Mouse (Mus musculus): ENCODE data around the gene Cdk8. TPM values are rescaled to one million over a fixed set of nuclear protein-coding genes. Genes with fewer than 3 reads are reported as not detected.

Cdk8 gene
- polyA plus RNA-seq, 1 experiment from 2014 or later: 14.4 TPM

DNA sequence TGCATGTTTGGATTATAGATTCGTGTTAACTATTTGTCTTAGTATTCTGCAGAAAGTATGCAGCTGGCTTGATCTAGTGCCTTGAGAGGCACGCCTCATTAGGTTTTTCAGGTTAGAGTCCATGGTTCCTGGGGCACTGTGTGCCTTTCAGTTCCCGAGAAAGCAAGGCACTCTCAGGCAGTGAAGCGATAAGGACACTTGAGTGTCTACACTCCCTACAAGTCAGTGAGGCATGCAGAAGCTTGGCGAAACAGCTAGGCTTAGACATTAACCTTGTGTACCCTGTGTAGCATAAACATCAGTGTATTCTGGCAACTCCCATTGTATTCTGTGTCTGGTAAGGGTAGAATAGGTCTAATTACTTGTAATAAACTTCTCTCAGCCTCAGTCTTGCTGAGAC is 25.5 kb upstream of the Cdk8 start:
- WGBS: 92% methylated on average over 5 of the region's 5 CpGs
- Histone ChIP-seq H3K27me3 (no peaks in the 10 kb centered on the region), H3K4me2 (no peak overlapping the region), H3K9me3 (no peaks in the 10 kb centered on the region), H3K9ac (no peak overlapping the region), H3K4me3 (no peak overlapping the region), H3K4me1 (no peaks in the 10 kb centered on the region), H3K36me3 (peaks cover 85% of the 10 kb centered on the region), H3K27ac (no peak overlapping the region)
- ATAC-seq (ENCODE audit: insufficient number of reproducible peaks, low FRiP score, low TSS enrichment, low read depth): no peak

GRCm38 (mm10) chr5:146220501-146220878 is 10.5 kb upstream of the Cdk8 start:
- peak overlapping the region; percentile 56 for H3K4me2 ChIP-seq
- peak; percentile 54 for ATAC-seq (ENCODE audit: insufficient number of reproducible peaks, low FRiP score, low TSS enrichment, low read depth)

DNA sequence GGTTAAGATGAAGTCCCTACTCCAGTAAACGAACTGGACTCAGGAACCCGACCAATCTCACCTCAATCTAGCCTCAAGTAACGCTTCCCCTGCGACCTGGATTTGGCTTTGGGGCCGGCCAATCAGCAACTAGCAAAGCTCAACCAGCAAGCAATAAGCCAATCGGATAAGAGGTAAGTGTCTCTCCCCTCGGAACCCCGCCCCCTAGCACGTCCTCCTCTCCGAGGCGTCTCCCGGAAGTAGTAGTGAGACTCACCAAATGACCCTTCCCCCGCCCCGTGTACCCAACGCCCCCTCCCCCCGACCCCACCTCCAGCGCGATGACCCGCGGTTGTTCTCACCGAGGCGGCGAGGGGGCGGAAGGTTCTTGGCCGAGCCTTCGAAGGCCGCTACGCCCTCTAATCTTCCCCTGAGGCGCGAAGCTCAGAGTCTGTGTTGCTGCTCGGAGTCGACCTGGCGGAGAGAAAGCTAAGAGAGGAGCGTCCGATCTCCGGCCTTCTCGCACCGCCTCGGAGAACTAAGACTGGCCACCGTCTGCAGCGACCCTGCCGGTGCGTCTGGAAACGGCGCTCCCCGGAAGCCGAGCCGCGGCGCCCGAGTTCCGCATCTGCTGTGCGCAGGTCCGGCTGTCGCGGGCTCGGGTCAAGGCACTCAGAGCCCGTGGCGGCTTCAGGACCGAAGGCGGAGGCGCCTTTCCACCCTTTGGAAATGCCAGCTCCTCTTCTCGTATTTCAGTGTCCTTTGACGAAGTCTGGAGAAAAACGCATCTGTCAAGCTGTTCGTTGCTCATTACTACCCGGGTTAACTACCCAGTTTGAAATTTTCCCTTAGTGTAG is 9.9 kb upstream of the Cdk8 start, which contains the start of gene Rnf6:
Gene Rnf6, minus strand, starts transcription at position 677 of the 836 bp plus-strand sequence.
- 0% methylated on average over 67 of the region's 67 CpGs for WGBS
- H3K9me3 ChIP-seq: no peaks in the 10 kb centered on the region
- peak; percentile 99 for ATAC-seq (ENCODE audit: insufficient number of reproducible peaks, low FRiP score, low TSS enrichment, low read depth)

More at GRCm38 (mm10) chr5:146220501-146220878, 10.5 kb upstream of the Cdk8 start:
- Histone ChIP-seq H3K9ac (peak overlapping the region; percentile 39; the same call in 1 of the 2 replicates), H3K27me3 (no peaks in the 10 kb centered on the region), H3K9me3 (no peaks in the 10 kb centered on the region), H3K4me3 (peak overlapping the region; percentile 88), H3K4me1 (peaks cover 16% of the 10 kb centered on the region), H3K36me3 (peaks cover 26% of the 10 kb centered on the region), H3K27ac (peak overlapping the region; percentile 99)
- 7% methylated on average over 13 of the region's 13 CpGs for WGBS

GRCm38 (mm10) chr5:146221722-146222121 is 9.3 kb upstream of the Cdk8 start:
- Histone ChIP-seq H3K9me3 (no peaks in the 10 kb centered on the region), H3K36me3 (peaks cover 18% of the 10 kb centered on the region), H3K27ac (peak overlapping the region; percentile 99), H3K4me1 (peaks cover 16% of the 10 kb centered on the region), H3K27me3 (no peaks in the 10 kb centered on the region), H3K9ac (peak overlapping the region; percentile 78), H3K4me2 (peak overlapping the region; percentile 56), H3K4me3 (peak overlapping the region; percentile 88)
- ATAC-seq (ENCODE audit: insufficient number of reproducible peaks, low FRiP score, low TSS enrichment, low read depth): no peak
- 30% methylated on average over 6 of the region's 6 CpGs for WGBS

More for the DNA sequence above, 9.9 kb upstream of the Cdk8 start, which contains the start of gene Rnf6:
- Histone ChIP-seq H3K27me3 (no peaks in the 10 kb centered on the region), H3K9ac (peak within 1 kb of the TSS; percentile 78), H3K4me2 (peak within 1 kb of the TSS; percentile 56), H3K36me3 (peaks cover 20% of the 10 kb centered on the region), H3K4me3 (peak within 1 kb of the TSS; percentile 88), H3K4me1 (peaks cover 16% of the 10 kb centered on the region), H3K27ac (peak within 1 kb of the TSS; percentile 99)

- Histone ChIP-seq H3K9me3 (no peaks in the 10 kb centered on the region), H3K9ac (no peak overlapping the region), H3K4me2 (no peak overlapping the region), H3K36me3 (peaks cover 5% of the 10 kb centered on the region; the same call in 1 of the 2 replicates), H3K4me3 (no peak overlapping the region), H3K4me1 (peaks cover 16% of the 10 kb centered on the region), H3K27me3 (no peaks in the 10 kb centered on the region), H3K27ac (no peak overlapping the region)
- ATAC-seq (ENCODE audit: insufficient number of reproducible peaks, low FRiP score, low TSS enrichment, low read depth): no peak
- WGBS: 81% methylated on average over 5 of the region's 5 CpGs
Observed at GRCm38 (mm10) chr5:146223786-146224185, 7.2 kb upstream of the Cdk8 start.

- no peak for ATAC-seq (ENCODE audit: insufficient number of reproducible peaks, low FRiP score, low TSS enrichment, low read depth)
- 86% methylated on average over 8 of the region's 8 CpGs for WGBS
Observed at GRCm38 (mm10) chr5:146227496-146227895, 3.5 kb upstream of the Cdk8 start.

DNA sequence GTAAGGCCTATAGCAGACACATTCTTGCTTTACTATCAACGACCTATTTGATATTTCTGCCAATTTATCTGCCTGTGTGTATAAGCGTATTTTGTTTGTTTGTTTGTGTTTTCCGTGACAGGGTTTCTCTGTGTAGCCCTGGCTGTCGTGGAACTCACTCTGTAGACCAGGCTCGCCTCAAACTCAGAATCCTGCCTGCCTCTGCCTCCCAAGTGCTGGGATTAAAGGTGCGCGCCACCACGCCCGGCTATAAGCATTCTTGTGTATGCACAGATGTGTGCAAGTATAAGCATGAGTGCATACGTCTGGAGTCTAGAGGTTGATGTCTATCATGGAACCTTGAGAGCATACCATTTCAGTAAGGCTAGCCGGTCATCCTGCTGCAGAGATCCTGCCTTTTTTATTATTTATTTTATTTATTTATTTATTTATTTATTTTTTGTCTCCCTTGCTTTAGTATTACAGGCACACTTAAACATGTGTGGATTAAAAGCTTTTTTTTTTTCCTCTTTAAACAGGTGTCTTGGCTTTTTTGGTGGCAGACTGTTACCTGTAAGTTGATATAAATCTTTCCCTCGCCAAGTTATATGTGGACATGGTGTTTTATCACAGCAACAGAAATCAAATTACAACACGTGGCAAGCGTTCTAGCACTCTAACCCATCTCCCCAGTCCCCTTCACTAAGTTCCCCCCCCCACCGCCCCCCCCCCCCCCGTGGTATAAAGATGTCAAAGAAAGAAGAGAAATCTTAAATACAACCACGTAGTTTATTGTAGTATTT is 970 bp upstream of the Cdk8 start:
- Histone ChIP-seq H3K4me3 (peak overlapping the region; percentile 82), H3K27me3 (no peaks in the 10 kb centered on the region), H3K36me3 (no peaks in the 10 kb centered on the region), H3K27ac (peak overlapping the region; percentile 99), H3K9ac (peak overlapping the region; percentile 63), H3K4me2 (peak overlapping the region; percentile 78), H3K9me3 (no peaks in the 10 kb centered on the region), H3K4me1 (peaks cover 10% of the 10 kb centered on the region)
- 56% methylated on average over 17 of the region's 17 CpGs for WGBS
- ATAC-seq (ENCODE audit: insufficient number of reproducible peaks, low FRiP score, low TSS enrichment, low read depth): no peak

More at GRCm38 (mm10) chr5:146227496-146227895, 3.5 kb upstream of the Cdk8 start:
- Histone ChIP-seq H3K9me3 (no peaks in the 10 kb centered on the region), H3K36me3 (no peaks in the 10 kb centered on the region), H3K4me1 (peaks cover 5% of the 10 kb centered on the region), H3K27me3 (no peaks in the 10 kb centered on the region), H3K27ac (no peak overlapping the region), H3K4me3 (no peak overlapping the region), H3K4me2 (no peak overlapping the region), H3K9ac (no peak overlapping the region)

DNA sequence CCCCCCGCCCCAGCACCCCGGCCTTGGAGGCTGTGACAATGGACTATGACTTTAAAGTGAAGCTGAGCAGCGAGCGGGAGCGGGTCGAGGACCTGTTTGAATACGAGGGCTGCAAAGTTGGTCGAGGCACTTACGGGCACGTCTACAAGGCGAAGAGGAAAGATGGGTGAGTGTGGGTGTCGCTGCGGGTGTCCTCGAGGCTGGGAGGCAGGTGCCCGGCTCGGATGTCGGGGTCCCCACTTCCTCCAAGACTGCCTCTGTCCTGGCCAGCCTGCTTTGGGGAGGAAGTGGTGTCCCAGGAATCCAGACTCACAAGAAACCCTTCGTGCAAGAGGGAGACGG is 596 bp downstream of the Cdk8 start:
- no peak for ATAC-seq (ENCODE audit: insufficient number of reproducible peaks, low FRiP score, low TSS enrichment, low read depth)
- Histone ChIP-seq H3K9ac (peak overlapping the region; percentile 89), H3K36me3 (no peaks in the 10 kb centered on the region), H3K4me1 (peaks cover 19% of the 10 kb centered on the region), H3K27me3 (no peaks in the 10 kb centered on the region), H3K4me3 (peak overlapping the region; percentile 82), H3K9me3 (no peaks in the 10 kb centered on the region), H3K4me2 (peak overlapping the region; percentile 78), H3K27ac (peak overlapping the region; percentile 99)
- under 1% methylated on average over 19 of the region's 19 CpGs for WGBS

DNA sequence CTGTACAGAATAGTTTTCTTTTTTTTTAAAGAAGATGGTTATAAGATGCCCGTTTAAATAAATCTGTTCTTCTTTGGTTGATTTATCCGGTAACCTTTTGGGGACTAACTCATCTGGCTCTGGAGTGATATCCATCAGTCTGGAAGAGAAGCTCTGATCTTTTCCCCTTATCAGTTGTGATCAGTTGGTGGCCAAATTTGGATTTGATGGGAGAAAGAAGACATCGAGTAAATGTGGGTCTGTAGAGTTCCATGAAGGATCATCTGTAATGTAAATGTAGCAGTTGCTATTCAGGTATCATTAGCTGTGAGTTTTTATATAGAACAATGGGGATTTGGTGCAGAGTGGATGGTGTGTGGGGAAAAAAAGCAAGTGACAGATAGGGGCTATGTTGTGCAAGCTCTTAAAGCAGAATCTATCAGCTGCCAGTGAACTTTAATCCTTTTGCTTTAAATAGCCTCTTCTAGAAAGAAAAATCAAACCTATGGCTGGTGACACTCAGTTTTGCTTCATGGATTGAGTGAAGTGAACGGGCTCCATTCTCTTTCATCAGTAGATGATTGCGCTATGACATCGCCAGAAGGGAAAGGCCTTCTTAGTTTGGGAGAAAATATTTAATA is 1.1 kb downstream of the Cdk8 start:
- Histone ChIP-seq H3K9ac (peak overlapping the region; percentile 89; the same call in 1 of the 2 replicates), H3K4me2 (peak overlapping the region; percentile 78), H3K4me1 (peaks cover 21% of the 10 kb centered on the region), H3K27me3 (no peaks in the 10 kb centered on the region), H3K9me3 (no peaks in the 10 kb centered on the region), H3K4me3 (peak overlapping the region; percentile 82), H3K27ac (peak overlapping the region; percentile 99; the same call in 1 of the 2 replicates), H3K36me3 (no peaks in the 10 kb centered on the region)
- WGBS: 38% methylated on average over 6 of the region's 6 CpGs
- no peak for ATAC-seq (ENCODE audit: insufficient number of reproducible peaks, low FRiP score, low TSS enrichment, low read depth)

- Histone ChIP-seq H3K4me1 (peaks cover 23% of the 10 kb centered on the region), H3K27ac (no peak overlapping the region), H3K4me2 (peak overlapping the region; percentile 78), H3K9ac (no peak overlapping the region), H3K36me3 (no peaks in the 10 kb centered on the region), H3K4me3 (peak overlapping the region; percentile 82), H3K27me3 (no peaks in the 10 kb centered on the region), H3K9me3 (no peaks in the 10 kb centered on the region)
- ATAC-seq (ENCODE audit: insufficient number of reproducible peaks, low FRiP score, low TSS enrichment, low read depth): no peak
- 57% methylated on average over 11 of the region's 11 CpGs for WGBS
Observed at GRCm38 (mm10) chr5:146232816-146233215, 1.8 kb downstream of the Cdk8 start.

DNA sequence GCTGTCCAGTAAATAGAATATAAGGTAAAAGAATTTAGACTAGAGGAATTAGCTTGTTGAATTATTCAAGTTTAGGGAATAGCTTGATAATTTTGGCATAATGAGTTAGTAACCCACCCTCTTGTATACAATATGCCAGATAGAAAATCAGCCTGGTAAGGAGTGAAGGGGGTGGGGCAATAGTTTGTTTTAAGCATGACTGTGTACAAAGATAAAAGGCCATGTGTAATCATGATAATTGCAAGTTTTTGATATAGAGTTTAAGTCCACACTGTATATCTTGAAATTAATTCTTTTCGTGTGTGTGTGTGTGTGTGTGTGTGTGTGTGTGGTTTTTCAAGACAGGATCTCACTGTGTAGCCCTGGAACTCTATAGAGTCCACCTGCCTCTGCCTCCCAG is 3.3 kb downstream of the Cdk8 start:
- H3K4me3 ChIP-seq: no peak overlapping the region
- no peak overlapping the region for H3K4me2 ChIP-seq
- ATAC-seq (ENCODE audit: insufficient number of reproducible peaks, low FRiP score, low TSS enrichment, low read depth): no peak
- H3K27ac ChIP-seq: no peak overlapping the region
- H3K9me3 ChIP-seq: no peaks in the 10 kb centered on the region
- no peaks in the 10 kb centered on the region for H3K27me3 ChIP-seq
- H3K9ac ChIP-seq: no peak overlapping the region
- H3K36me3 ChIP-seq: no peaks in the 10 kb centered on the region
- WGBS: 83% methylated on average over 1 of the region's 1 CpGs
- H3K4me1 ChIP-seq: peaks cover 23% of the 10 kb centered on the region

All from limb, embryonic 15.5 days (tissue).